Mouse (Mus musculus) Patski (cell line): ENCODE results near the gene Galnt13. TPM values are rescaled to one million over a fixed set of nuclear protein-coding genes. Genes with fewer than 3 reads are reported as not detected.
"Not testable (repeated sequence)": the region's sequence is repeated elsewhere in the genome, so short reads cannot be mapped to it uniquely, and the experiment has no call there.

ENCODE experiments used
- ATAC-seq: fragments of 100-300 bp; one replicate; pipeline ENCODE4 v1.8.0; 2021
- CTCF ChIA-PET: fragments of 350-600 bp; sonication (Branson Sonifier 250); formaldehyde crosslinking; loops from one replicate; lab custom pipeline; 2022; ENCODE audit warnings: inconsistent platforms; lab: Charles Lee
- POLR2A ChIA-PET: fragments of 350-600 bp; sonication (Branson Sonifier 250); formaldehyde crosslinking; loops from one replicate; lab custom pipeline; 2022; ENCODE audit warnings: antibody characterized with exemption, inconsistent platforms; lab: Charles Lee
- DNase-seq: peaks from one replicate; pipeline ENCODE4 v3.0.0-alpha.2; 2011; ENCODE audit warnings: low read depth, low spot score
- H3K27me3 ChIP-seq: fragments of 371-371 bp; one replicate; pipeline ENCODE4 v1.5.1; 2021
- CTCF ChIP-seq: fragments of 100-300 bp; IDR thresholded peaks from one replicate; pipeline ENCODE4 v1.5.1; 2021
- in situ Hi-C: fragments of 300-500 bp; cut with MboI; formaldehyde crosslinking; loops from 3 replicates; pipeline ENCODE4 v1.11.1; 2018; ENCODE audit warnings: low pct_unique_long_range_greater_than_20kb, mixed read lengths
- polyA plus RNA-seq: library from polyadenylated mRNA; unstranded; gene quantifications from one replicate; pipeline ENCODE4 v1.2.3, GENCODE M21; 2021

Gene Galnt13
- polyA plus RNA-seq, 1 experiment from 2014 or later: not detected

DNA sequence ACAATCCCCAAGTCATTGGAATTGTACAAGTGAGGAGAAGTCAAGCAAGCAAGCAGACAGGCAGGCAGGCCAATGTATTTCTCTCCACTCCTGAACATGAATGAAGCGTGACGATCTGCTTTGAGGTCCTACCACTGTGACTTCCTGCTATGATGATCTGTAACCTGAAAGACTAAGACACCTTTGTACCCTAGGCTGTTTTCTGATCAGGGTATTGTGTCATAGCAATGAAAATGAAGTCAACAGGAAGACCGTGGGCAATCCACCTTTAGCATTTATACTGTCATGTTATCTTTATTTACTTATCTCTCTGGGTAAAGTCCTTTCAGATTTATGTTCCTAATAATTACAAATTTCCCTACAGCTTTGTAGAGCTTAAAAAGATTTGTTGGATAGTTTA, 500.3 kb downstream of the Galnt13 start:
- ATAC-seq (no peak), DNase-seq (no peak)
- POLR2A ChIA-PET: no interaction called here
- in situ Hi-C loops: no loop called here
- H3K27me3 ChIP-seq: no peaks in the 10 kb centered on the region
- CTCF ChIA-PET: no interaction called here
- TF ChIP-seq CTCF: no peak

DNA sequence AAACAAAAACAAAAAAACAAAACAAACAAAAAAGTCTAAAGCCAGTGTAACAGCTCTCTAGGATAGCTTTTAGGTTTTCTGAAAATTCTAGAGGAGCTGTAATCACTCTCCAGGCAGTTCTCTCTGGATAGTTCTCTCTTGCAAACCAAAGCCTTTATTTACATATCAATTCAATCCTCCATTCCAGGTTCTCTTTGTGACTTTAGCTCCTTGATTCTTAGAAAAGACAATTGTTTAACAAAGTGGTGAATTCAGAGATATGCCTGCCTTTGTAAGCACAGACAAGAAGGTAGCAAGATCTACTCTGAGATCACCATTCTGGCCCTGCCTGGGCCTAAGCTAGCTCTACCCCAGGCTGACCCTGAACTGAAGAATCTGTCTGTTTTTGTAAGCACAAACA, 501.2 kb downstream of the Galnt13 start:
- no peaks in the 10 kb centered on the region for H3K27me3 ChIP-seq
- POLR2A ChIA-PET: no interaction called here
- in situ Hi-C loops: no loop called here
- ATAC-seq (no peak), DNase-seq (no peak)
- CTCF ChIA-PET: no interaction called here
- no peak for TF ChIP-seq CTCF

DNA sequence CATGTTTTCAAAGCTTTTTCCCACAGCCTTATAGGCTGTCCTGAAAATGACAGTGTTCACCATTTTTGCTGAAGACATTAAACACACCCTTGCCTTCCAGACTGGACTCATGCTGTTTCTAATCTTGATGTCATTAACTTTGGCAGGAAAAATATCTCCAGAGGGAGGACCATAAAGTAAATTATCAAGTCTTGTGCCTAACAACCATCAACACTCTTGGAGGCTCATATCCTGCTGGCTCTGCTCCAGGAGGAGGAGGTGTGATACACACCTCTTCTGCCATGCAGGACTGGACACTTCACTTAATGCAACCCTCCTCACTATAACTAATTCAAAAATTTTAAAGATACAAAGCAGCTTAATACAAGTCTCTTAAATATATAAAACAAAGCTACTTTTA, 502.0 kb downstream of the Galnt13 start:
- no peaks in the 10 kb centered on the region for H3K27me3 ChIP-seq
- ATAC-seq (no peak), DNase-seq (no peak)
- CTCF ChIA-PET: interaction anchor here (1.2 kb wide), 1 partner anchor 41 kb away, joined by 3 read pairs; no protein-coding TSS in a partner anchor
- in situ Hi-C loops: no loop called here
- POLR2A ChIA-PET: no interaction called here
- no peak for TF ChIP-seq CTCF

DNA sequence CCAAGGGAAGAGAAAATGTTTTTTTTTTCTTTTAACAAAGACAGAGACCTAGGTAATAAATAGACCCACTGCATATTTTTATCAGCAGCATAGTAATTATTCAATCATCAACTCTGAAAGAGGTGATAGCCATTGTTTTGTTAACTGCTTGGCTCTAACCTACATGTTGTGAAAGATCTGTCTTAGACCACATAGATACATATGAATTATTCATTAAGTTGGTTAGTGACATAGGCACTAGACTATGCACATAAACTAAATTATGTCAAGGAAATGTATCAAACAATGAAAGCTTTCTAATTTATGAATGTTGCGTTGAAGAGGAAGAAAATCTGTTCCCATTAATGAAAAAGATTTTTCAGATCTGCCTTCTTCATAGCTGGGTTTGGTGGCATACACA, 507.3 kb downstream of the Galnt13 start:
- H3K27me3 ChIP-seq: no peaks in the 10 kb centered on the region
- no peak for DNase-seq
- CTCF ChIA-PET: no interaction called here
- TF ChIP-seq CTCF: no peak
- POLR2A ChIA-PET: no interaction called here
- no peak for ATAC-seq
- in situ Hi-C loops: no loop called here

DNA sequence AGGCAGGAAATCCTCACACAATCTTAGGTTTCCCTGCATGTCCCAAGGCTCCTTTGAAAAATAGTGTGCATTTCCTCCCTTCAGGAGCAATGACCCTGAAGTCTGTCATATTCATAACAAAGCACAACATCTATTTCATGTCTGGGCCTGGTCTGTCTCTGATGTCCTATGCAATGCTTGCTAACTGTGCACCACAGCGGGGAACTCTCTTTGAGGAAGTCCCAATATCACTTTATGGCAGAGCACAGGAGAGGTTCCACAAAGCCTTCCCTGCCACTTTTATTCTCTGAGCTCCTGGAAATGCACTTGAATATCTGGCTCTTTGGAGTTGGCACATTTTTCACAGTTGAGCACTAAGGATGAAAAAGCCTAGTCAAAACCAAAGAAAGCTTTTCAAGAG, 547.7 kb downstream of the Galnt13 start:
- DNase-seq (no peak), ATAC-seq (no peak)
- POLR2A ChIA-PET: no interaction called here
- in situ Hi-C loops: no loop called here
- H3K27me3 ChIP-seq: no peaks in the 10 kb centered on the region
- CTCF ChIA-PET: no interaction called here
- TF ChIP-seq CTCF: no peak

DNA sequence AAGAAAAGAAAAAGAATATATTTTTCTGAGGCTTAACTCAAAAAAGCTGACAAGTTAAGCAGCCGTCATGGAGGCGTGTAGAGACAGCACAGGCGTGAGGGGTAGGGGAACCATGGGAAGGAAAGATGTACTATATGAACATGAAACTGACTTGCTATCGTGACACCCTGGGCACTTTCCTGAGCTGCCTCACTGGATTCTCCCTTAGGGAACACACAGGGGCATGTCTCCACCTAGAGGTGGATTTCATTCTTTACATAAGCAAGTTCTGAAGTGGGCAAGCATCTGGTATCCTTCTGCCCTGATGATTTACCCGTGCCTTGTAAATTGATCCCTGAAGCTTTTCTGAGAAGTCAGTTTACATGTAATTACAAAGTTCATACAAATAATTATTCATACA, 586.4 kb downstream of the Galnt13 start:
- ATAC-seq, H3K27me3 ChIP-seq, POLR2A ChIA-PET, in situ Hi-C loops, DNase-seq, CTCF ChIA-PET: not testable (repeated sequence)

DNA sequence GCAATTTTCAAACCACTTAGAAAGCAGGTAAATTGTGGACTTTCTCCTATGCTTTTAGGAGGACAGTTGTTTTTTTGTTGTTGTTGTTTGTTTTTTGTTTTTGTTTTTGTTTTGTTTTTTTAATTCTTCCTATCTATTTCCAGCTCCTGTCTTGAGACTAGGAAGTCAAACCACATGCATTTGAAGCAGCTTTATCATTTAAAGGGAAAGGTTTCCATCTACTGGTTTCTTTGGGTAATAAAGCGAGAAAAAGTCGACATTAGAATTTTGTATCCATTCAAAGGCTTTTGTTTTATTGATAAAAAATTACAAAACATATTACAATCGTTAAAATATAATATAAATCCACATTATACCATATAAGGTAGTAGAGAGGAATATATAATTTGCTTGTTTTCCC, 598.5 kb downstream of the Galnt13 start:
- no peak for TF ChIP-seq CTCF
- H3K27me3 ChIP-seq: no peaks in the 10 kb centered on the region
- ChIA-PET CTCF (no interaction called here), POLR2A (no interaction called here)
- in situ Hi-C loops: no loop called here
- no peak for ATAC-seq
- DNase-seq: no peak

DNA sequence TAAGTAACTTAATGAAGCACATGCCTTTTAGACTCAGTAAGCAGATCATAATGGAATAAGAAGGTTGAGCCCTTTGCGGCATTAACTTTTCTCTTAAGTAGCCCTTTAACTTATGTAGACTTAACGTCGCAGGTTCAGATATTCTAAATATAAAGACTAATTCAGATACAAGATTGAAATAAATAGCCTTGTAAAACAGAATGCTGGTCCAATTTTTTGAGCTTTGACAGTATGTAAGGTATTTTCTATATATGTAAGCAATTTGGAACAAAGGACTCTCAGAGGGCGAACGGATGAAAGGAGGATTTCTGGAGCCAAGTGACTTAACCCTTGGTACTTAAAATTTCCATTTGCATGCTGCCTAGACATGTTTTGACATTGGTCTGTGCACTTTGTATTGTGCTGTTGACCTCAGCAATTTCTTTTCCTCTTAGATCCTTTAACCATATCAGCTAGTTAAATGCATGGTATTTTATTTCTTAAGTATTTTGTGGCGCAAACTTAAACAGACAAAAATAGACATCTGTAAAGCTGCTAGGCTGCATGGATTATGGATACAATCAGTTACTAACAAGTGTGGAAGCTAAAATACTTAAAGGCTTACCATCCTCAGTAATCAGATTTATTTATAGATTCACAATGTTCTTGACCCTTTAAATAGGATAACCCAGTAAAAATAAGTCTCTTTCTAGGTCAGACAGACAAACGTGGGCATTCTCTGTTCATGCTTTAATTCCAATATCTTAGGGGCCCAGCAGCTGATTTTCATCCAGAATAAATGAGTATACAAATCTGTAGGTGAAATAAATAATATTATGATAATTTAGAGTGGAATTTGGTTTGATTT, 629.6 kb downstream of the Galnt13 start:
- CTCF ChIA-PET: no interaction called here
- ATAC-seq: no peak
- H3K27me3 ChIP-seq: no peaks in the 10 kb centered on the region

DNA sequence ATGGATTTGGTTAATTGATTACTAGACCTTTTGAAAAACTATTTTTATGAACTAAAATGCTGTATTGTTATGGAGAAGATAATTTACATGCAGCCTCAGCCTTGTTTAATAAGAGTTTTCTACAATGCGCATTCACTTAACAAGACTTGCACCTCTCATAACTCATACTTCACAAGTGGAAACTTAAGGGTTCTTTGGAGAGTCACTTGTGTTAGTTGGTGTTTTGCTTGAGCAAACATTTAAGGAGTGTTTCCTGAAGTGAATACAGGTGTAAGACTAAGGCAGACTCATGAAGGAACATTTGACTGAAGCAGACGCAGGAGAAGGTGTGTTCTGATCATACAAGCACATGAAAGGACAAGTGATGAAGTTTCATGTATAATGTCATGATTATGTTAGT, 649.5 kb downstream of the Galnt13 start:
- in situ Hi-C loops: no loop called here
- H3K27me3 ChIP-seq: no peaks in the 10 kb centered on the region
- ChIA-PET POLR2A (no interaction called here), CTCF (no interaction called here)
- ATAC-seq (no peak), DNase-seq (no peak)
- no peak for TF ChIP-seq CTCF

More for the DNA sequence above, 629.6 kb downstream of the Galnt13 start:
- POLR2A ChIA-PET: no interaction called here
- DNase-seq: no peak
- TF ChIP-seq CTCF: no peak
- in situ Hi-C loops: no loop called here

DNA sequence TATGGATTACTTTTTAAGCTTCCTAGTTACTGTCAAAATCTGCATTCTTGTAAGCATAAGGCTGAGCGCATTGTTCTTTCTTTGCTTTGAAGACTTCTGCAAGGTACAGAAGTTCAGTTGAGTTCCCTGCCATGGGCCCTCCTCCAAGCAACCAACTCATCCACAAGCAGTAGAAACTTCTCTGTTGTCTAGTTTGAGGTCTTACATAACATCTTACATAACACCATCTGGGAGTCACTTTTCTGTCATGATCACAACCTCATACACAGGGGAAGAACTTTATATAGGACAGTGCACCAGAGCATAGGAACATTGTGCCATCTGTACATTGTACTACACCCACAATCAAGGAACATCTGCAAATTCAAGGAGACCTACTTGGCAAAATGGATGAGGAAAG, 651.9 kb downstream of the Galnt13 start:
- H3K27me3 ChIP-seq: no peaks in the 10 kb centered on the region
- no peak for TF ChIP-seq CTCF
- ChIA-PET CTCF (no interaction called here), POLR2A (no interaction called here)
- ATAC-seq (no peak), DNase-seq (no peak)
- in situ Hi-C loops: no loop called here

DNA sequence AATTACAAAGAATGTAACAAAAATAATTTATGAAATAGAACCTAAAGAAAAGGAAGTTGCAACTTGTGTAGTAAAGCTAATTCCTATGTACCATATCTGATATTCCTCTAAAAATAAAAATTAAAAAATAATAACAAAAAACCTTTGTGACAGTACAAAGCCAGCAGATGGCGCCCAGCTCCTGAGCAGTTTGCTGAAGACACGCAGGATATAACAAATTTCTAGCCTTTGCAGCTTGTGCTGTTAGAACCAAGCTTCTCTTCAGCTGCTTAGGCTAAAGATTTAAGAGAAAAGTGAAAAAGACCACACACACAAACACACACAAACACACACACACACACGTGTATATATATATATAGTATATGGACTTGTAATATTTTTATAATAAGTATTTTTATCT, 654.2 kb downstream of the Galnt13 start:
- no peak for ATAC-seq
- CTCF ChIA-PET: no interaction called here
- no peaks in the 10 kb centered on the region for H3K27me3 ChIP-seq
- POLR2A ChIA-PET: no interaction called here
- in situ Hi-C loops: no loop called here
- TF ChIP-seq CTCF: peak; percentile 50
- no peak for DNase-seq

DNA sequence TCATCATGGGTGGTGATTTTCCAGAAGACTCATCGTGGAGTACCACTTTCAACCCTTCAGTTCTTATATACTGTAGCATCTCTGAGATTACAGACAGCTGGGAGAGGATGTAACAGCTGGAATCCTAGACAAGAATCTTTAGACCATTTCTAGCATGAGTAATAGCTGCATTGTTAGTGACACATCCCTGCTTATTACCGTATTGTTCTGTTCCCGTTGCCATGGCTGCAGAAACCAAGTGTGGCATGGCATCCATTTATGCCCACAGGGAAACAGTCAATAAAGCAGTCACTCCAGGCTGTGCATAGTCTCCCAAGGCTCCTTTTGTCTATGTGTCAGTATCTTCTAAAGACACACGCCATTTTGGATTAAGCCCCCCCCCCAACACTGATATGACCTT, 655.4 kb downstream of the Galnt13 start:
- no peak for ATAC-seq

More for the DNA sequence above, 655.4 kb downstream of the Galnt13 start:
- peaks cover 4% of the 10 kb centered on the region for H3K27me3 ChIP-seq
- in situ Hi-C loops: no loop called here
- ChIA-PET POLR2A (no interaction called here), CTCF (no interaction called here)
- no peak for DNase-seq
- no peak for TF ChIP-seq CTCF
